Mouse (Mus musculus): ENCODE data around the gene Rhbg.

DNA sequence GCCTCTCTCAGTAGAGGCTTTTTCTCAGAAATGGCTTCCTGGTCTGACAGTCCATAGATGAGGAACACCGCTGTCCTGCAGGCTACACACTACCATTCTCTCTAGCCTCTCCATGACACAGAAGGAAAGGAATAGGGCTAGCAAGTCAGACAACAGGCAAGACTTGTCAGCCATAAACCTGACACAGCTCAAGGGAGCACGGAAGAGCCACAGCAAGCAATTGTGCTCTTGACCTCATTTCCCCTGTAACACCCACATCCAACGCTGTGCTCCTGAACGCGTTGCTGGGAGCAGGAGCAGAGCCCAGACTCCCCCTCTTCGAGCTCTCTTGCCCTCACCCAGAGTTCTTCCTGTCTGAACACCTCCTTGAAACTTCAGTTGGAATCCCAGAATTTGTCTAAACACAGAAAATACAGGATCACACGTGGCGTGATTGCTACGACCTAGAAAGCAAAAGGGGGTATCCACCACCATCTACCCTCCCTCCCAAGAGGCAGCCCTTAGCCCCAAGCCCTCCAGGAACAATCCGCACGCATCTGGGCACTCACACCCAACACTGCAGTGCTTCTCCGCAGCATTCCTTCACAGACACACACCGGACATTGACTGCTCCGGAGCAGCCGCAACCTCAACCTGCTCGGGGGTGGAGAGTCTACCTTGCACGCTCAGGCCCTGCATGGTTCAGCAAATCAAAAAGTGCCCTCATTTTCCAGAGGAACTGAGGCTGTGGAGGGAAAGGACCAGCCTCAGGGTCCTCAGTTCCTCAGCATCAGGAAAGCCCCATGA lies 24.1 kb downstream of the Rhbg start:
- TF ChIP-seq CTCF (IDR thresholded peaks at IDR 0.05; ENCODE audit: extremely low read depth, insufficient read depth, insufficient read length, insufficient replicate concordance): no peak
- TF ChIP-seq POLR2A (IDR thresholded peaks at IDR 0.05; ENCODE audit: low read depth, low read length): no peak

Data from spleen, adult 2 months (tissue).